Comparison of ENCODE assay signal across 8 mouse cellular contexts in the genomic region with DNA sequence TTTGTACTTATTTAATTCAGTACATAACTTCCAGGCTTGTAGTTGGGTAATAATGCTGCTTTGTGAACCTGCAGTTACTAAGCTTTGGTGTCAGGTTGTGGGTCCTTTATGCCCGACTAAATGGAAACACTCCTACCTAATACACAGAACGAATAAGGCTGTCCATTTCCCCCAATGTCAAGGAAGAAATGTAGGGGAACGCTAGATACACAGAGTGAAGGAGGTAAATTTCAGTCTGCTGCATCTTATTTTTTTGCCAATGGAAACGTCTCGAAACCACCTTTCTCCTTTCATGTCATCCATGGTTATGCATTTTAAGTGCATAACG. TPM values are rescaled to one million over a fixed set of nuclear protein-coding genes. Genes with fewer than 3 reads are reported as not detected.
DNase-seq lines count a peak whose midpoint lies in the region; ATAC-seq lines count a peak whose summit lies in the region.

No protein-coding gene starts in this region.

- no peak for DNase-seq in kidney, adult 9 months
- DNase-seq in intestine, embryonic 14.5 days (ENCODE audit: low spot score): no peak
- DNase-seq in MN1 (ENCODE audit: low spot score): no peak
- no peak for DNase-seq in lung, postnatal 10 days
- no peak for DNase-seq in left cerebral cortex, postnatal 36 days (ENCODE audit: low spot score in 2 of 2)

- H3K9ac ChIP-seq in kidney, embryonic 14.5 days (ENCODE audit: low read depth, low read length): no peak overlapping the region
- H3K9ac ChIP-seq in embryonic facial prominence, embryonic 12.5 days: no peak overlapping the region
- no peak overlapping the region for H3K9ac ChIP-seq in intestine, embryonic 14.5 days (ENCODE audit: low read length)
- H3K9ac ChIP-seq in midbrain, embryonic 16.5 days (ENCODE audit: low read depth, low read length): no peak overlapping the region

- intact Hi-C loops in left cerebral cortex, postnatal 36 days (cut with DNase I): no loop called here

- H3K27ac ChIP-seq in kidney, embryonic 14.5 days (ENCODE audit: low read depth, low read length): no peak overlapping the region
- H3K27ac ChIP-seq in embryonic facial prominence, embryonic 12.5 days: 0 out of 2 replicates have a peak overlapping the region, but pooled peaks have one; percentile 88
- peak overlapping the region; percentile 77; the same call in 1 of the 2 replicates for H3K27ac ChIP-seq in intestine, embryonic 14.5 days (ENCODE audit: low read depth)
- H3K27ac ChIP-seq in midbrain, embryonic 16.5 days (ENCODE audit: low read length): peak overlapping the region; percentile 73

- H3K9me3 ChIP-seq in kidney, embryonic 14.5 days (ENCODE audit: control insufficient read depth, low read length): no peaks in the 10 kb centered on the region
- no peaks in the 10 kb centered on the region for H3K9me3 ChIP-seq in embryonic facial prominence, embryonic 12.5 days
- no peaks in the 10 kb centered on the region for H3K9me3 ChIP-seq in intestine, embryonic 14.5 days (ENCODE audit: control insufficient read depth, low read length)
- no peaks in the 10 kb centered on the region for H3K9me3 ChIP-seq in midbrain, embryonic 16.5 days (replicated peaks; ENCODE audit: control insufficient read depth, low read length, poor library complexity, severe bottlenecking)

- H3K4me1 ChIP-seq in kidney, embryonic 14.5 days (ENCODE audit: control insufficient read depth, insufficient read depth, low read length): peaks cover 18% of the 10 kb centered on the region
- H3K4me1 ChIP-seq in embryonic facial prominence, embryonic 12.5 days: peaks cover 17% of the 10 kb centered on the region
- peaks cover 15% of the 10 kb centered on the region for H3K4me1 ChIP-seq in intestine, embryonic 14.5 days (replicated peaks; ENCODE audit: control insufficient read depth, insufficient read depth, low read length)
- H3K4me1 ChIP-seq in midbrain, embryonic 16.5 days (ENCODE audit: control insufficient read depth, insufficient read depth, low read length): peaks cover 27% of the 10 kb centered on the region

- no peaks in the 10 kb centered on the region for H3K36me3 ChIP-seq in kidney, embryonic 14.5 days (ENCODE audit: control insufficient read depth, insufficient read depth, low read length)
- H3K36me3 ChIP-seq in embryonic facial prominence, embryonic 12.5 days: no peaks in the 10 kb centered on the region
- H3K36me3 ChIP-seq in intestine, embryonic 14.5 days (ENCODE audit: control insufficient read depth, insufficient read depth, low read length): no peaks in the 10 kb centered on the region
- H3K36me3 ChIP-seq in midbrain, embryonic 16.5 days (ENCODE audit: control insufficient read depth, insufficient read depth, low read length): no peaks in the 10 kb centered on the region

- 82% methylated on average over 6 of the region's 6 CpGs for WGBS in kidney, embryonic 14.5 days
- 78% methylated on average over 6 of the region's 6 CpGs for whole genome bisulfite sequencing in embryonic facial prominence, embryonic 12.5 days
- WGBS in intestine, embryonic 14.5 days: 77% methylated on average over 6 of the region's 6 CpGs
- WGBS in midbrain, embryonic 16.5 days: 82% methylated on average over 6 of the region's 6 CpGs

- H3K4me3 ChIP-seq in kidney, embryonic 14.5 days (ENCODE audit: low read length): peak overlapping the region; percentile 56
- peak overlapping the region; percentile 93 for H3K4me3 ChIP-seq in embryonic facial prominence, embryonic 12.5 days
- H3K4me3 ChIP-seq in intestine, embryonic 14.5 days (ENCODE audit: low read depth, low read length): peak overlapping the region; percentile 90
- H3K4me3 ChIP-seq in midbrain, embryonic 16.5 days (ENCODE audit: low read depth, low read length): peak overlapping the region; percentile 79

- peak overlapping the region; percentile 63 for H3K4me2 ChIP-seq in kidney, embryonic 14.5 days (replicated peaks; ENCODE audit: low read depth, low read length)
- H3K4me2 ChIP-seq in embryonic facial prominence, embryonic 12.5 days (replicated peaks): peak overlapping the region; percentile 72
- H3K4me2 ChIP-seq in intestine, embryonic 14.5 days (ENCODE audit: low read length): peak overlapping the region; percentile 87
- H3K4me2 ChIP-seq in midbrain, embryonic 16.5 days (ENCODE audit: low read length): peak overlapping the region; percentile 62

- no peak for ATAC-seq in kidney, embryonic 14.5 days (ENCODE audit: low FRiP score, low TSS enrichment)
- ATAC-seq in embryonic facial prominence, embryonic 12.5 days (ENCODE audit: insufficient number of reproducible peaks, insufficient read depth, low FRiP score, low TSS enrichment): no peak
- no peak; the same call in 1 of the 2 replicates for ATAC-seq in intestine, embryonic 14.5 days (replicated peaks; ENCODE audit: low FRiP score, low TSS enrichment, low read depth)
- ATAC-seq in midbrain, embryonic 16.5 days: no peak; the same call in 1 of the 2 replicates

- no peaks in the 10 kb centered on the region for H3K27me3 ChIP-seq in kidney, embryonic 14.5 days (ENCODE audit: control insufficient read depth, insufficient read depth, low read length)
- H3K27me3 ChIP-seq in embryonic facial prominence, embryonic 12.5 days: no peaks in the 10 kb centered on the region
- H3K27me3 ChIP-seq in intestine, embryonic 14.5 days (replicated peaks; ENCODE audit: control insufficient read depth, insufficient read depth, low read length): 0 out of 2 replicates have a peak, but pooled peaks cover 8% of the 10 kb centered on the region
- H3K27me3 ChIP-seq in midbrain, embryonic 16.5 days (ENCODE audit: control insufficient read depth, insufficient read depth, low read depth, low read length): peaks cover 4% of the 10 kb centered on the region; the same call in 1 of the 2 replicates

RNA-seq across cellular contexts. Expression of gene Slc33a1, which starts 0.3 kb away (rescaled TPM):
- polyA plus RNA-seq in kidney, embryonic 14.5 days (2014; fragmentation: Nextera tagmentation; extraction: Ambion mirVana): 14.3 and 22.1 TPM in 2 replicates
- polyA plus RNA-seq in embryonic facial prominence, embryonic 12.5 days (2016; fragmentation: Nextera tagmentation; extraction: Ambion mirVana): 16.5 and 17.3 TPM in 2 replicates
- polyA plus RNA-seq in intestine, embryonic 14.5 days (2014; fragmentation: Nextera tagmentation; extraction: Ambion mirVana): 17.6 and 18.5 TPM in 2 replicates
- 21.5 and 21.8 TPM in 2 replicates for polyA plus RNA-seq in midbrain, embryonic 16.5 days (2015; fragmentation: Nextera tagmentation; extraction: Ambion mirVana)
- 10 to 100 TPM; 25.4 to 30.7 TPM for total RNA-seq in left cerebral cortex, postnatal 36 days (2021)

RNA-seq across cellular contexts. Expression of gene Gmps, which starts 11.0 kb away (rescaled TPM):
- polyA plus RNA-seq in kidney, embryonic 14.5 days (2014; fragmentation: Nextera tagmentation; extraction: Ambion mirVana): 45.3 and 62.6 TPM in 2 replicates
- polyA plus RNA-seq in embryonic facial prominence, embryonic 12.5 days (2016; fragmentation: Nextera tagmentation; extraction: Ambion mirVana): 56.2 and 57.5 TPM in 2 replicates
- 49.5 and 52.0 TPM in 2 replicates for polyA plus RNA-seq in intestine, embryonic 14.5 days (2014; fragmentation: Nextera tagmentation; extraction: Ambion mirVana)
- 53.0 and 53.3 TPM in 2 replicates for polyA plus RNA-seq in midbrain, embryonic 16.5 days (2015; fragmentation: Nextera tagmentation; extraction: Ambion mirVana)
- total RNA-seq in left cerebral cortex, postnatal 36 days (2021): 10 to 100 TPM; 42.8 to 44.3 TPM

RNA-seq across cellular contexts. Expression of gene E130311K13Rik, which starts 35.6 kb away (rescaled TPM):
- polyA plus RNA-seq in kidney, embryonic 14.5 days (2014; fragmentation: Nextera tagmentation; extraction: Ambion mirVana): 5.1 and 5.7 TPM in 2 replicates
- 5.4 and 7.1 TPM in 2 replicates for polyA plus RNA-seq in embryonic facial prominence, embryonic 12.5 days (2016; fragmentation: Nextera tagmentation; extraction: Ambion mirVana)
- polyA plus RNA-seq in intestine, embryonic 14.5 days (2014; fragmentation: Nextera tagmentation; extraction: Ambion mirVana): 5.1 and 5.3 TPM in 2 replicates
- polyA plus RNA-seq in midbrain, embryonic 16.5 days (2015; fragmentation: Nextera tagmentation; extraction: Ambion mirVana): 7.7 and 8.3 TPM in 2 replicates
- total RNA-seq in left cerebral cortex, postnatal 36 days (2021): 10 to 100 TPM; 12.1 to 14.1 TPM
